Mouse (Mus musculus) adrenal gland, postnatal 36 days (tissue): ENCODE data around the gene Casc3. TPM values are rescaled to one million over a fixed set of nuclear protein-coding genes. Genes with fewer than 3 reads are reported as not detected.

Source experiments
- DNase-seq, 2 experiments: peaks; one replicate each; pipeline ENCODE4 v3.0.0; 2021; ENCODE audit warnings: mixed read lengths in 1 of 2
- total RNA-seq, 2 experiments: library from RNA; stranded (reverse); gene quantifications; 2 replicates each; pipeline ENCODE4 v1.2.3; 2021

Gene Casc3
- total RNA-seq, 2 experiments from 2014 or later: 29.6 to 34.3 TPM

GRCm38 (mm10) chr11:98869906-98870305 is 65.2 kb downstream of the Casc3 start:
- DNase-seq: peak in 1 of 2 experiments; percentile 22

GRCm38 (mm10) chr11:98870791-98871190 is 66.1 kb downstream of the Casc3 start:
- DNase-seq: no peak

- no peak for DNase-seq
Observed at GRCm38 (mm10) chr11:98871416-98871815, 66.7 kb downstream of the Casc3 start.

- peak in 1 of 2 experiments; percentile 14 for DNase-seq
Observed at GRCm38 (mm10) chr11:98872040-98872439, 67.3 kb downstream of the Casc3 start.

- DNase-seq: no peak
Observed at GRCm38 (mm10) chr11:98873900-98874299, 69.2 kb downstream of the Casc3 start.

- DNase-seq: no peak
Observed at GRCm38 (mm10) chr11:98877001-98877400, 72.3 kb downstream of the Casc3 start.

Other genes with a start within 250 kb of the Casc3 start
- 100 to 1,000 TPM; 133 to 139 TPM for gene Ormdl3, start 217.5 kb upstream of the Casc3 start, total RNA-seq
- not detected for gene Lrrc3c, start 206.6 kb upstream of the Casc3 start, total RNA-seq
- 10 to 100 TPM; 13.9 to 15.3 TPM for gene Gm12355, start 179.2 kb upstream of the Casc3 start, total RNA-seq
- 10 to 100 TPM; 12.9 to 17.0 TPM for gene Gsdma3, start 178.5 kb upstream of the Casc3 start, total RNA-seq
- gene Gsdma2, start 158.1 kb upstream of the Casc3 start, total RNA-seq: under 1 TPM; 0.43 to 0.76 TPM
- gene Gsdma, start 140.6 kb upstream of the Casc3 start, total RNA-seq: not detected
- 100 to 1,000 TPM; 124 to 128 TPM for gene Psmd3, start 122.4 kb upstream of the Casc3 start, total RNA-seq
- gene Csf3, start 103.6 kb upstream of the Casc3 start, total RNA-seq: not detected
- 10 to 100 TPM; 46.9 to 52.0 TPM for gene Med24, start 75.5 kb upstream of the Casc3 start, total RNA-seq
- 10 to 100 TPM; 69.2 to 91.7 TPM for gene Thra, start 64.3 kb upstream of the Casc3 start, total RNA-seq
- gene Nr1d1, start 29.6 kb upstream of the Casc3 start, total RNA-seq: 100 to 1,000 TPM; 116 to 171 TPM
- 100 to 1,000 TPM in 1 of 2 experiments, 10 to 100 TPM in 1; 94.2 to 106 TPM for gene Msl1, start 9.4 kb upstream of the Casc3 start, total RNA-seq
- gene Rapgefl1, start 31.9 kb downstream of the Casc3 start, total RNA-seq: under 1 TPM; 0.46 to 0.69 TPM
- gene Wipf2, start 58.7 kb downstream of the Casc3 start, total RNA-seq: 10 to 100 TPM; 19.8 to 21.1 TPM
- gene Cdc6, start 102.9 kb downstream of the Casc3 start, total RNA-seq: 1 to 10 TPM in 1 of 2 experiments, under 1 TPM in 1; 0.89 to 1.5 TPM
- 10 to 100 TPM; 20.0 to 24.5 TPM for gene Rara, start 122.9 kb downstream of the Casc3 start, total RNA-seq
- not detected for gene Gjd3, start 178.1 kb downstream of the Casc3 start, total RNA-seq
- 10 to 100 TPM; 15.4 to 20.5 TPM for gene Top2a, start 219.3 kb downstream of the Casc3 start, total RNA-seq
- gene Igfbp4, start 236.3 kb downstream of the Casc3 start, total RNA-seq: 10 to 100 TPM; 82.3 to 97.6 TPM